Mouse (Mus musculus): ENCODE results near the gene Crk.

Crk gene

DNA sequence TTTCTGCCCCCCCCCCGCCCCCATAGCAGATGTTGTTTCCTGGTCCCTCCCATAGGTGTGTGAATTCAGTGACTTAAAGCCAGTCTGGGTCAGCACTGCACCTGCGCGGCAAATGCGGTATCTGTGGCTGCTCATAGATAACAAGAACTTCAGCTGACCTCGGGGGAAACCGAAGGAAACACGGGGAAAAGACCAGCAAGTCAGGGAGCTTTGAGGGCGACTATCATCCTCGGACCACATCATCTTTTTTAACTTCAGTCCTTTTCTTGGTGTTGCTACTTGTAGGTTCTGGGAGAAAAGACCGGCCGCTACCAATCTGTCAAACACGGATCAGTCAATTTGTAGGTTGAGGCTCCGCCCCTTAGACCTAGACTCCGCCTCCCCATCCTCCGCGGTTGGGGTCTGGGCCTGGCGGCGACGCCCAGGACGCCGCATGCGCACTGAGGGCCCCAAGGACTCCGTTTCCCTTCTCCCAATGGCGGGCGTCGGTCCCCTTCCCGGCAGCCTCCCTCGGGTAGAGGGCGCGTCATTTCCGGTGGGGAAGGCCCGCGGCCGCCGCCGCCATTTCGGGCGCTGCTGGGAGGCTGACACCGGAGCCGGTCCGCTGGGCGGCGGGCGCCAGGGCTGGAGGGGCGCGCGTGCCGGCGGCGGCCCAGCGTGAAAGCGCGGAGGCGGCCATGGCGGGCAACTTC is at the start of gene Crk:
Gene Crk, plus strand, starts transcription at position 513 of the 692 bp plus-strand sequence.
- in situ Hi-C loops (cut with MboI; ENCODE audit: low sequenced_read_pairs): no loop called here

DNA sequence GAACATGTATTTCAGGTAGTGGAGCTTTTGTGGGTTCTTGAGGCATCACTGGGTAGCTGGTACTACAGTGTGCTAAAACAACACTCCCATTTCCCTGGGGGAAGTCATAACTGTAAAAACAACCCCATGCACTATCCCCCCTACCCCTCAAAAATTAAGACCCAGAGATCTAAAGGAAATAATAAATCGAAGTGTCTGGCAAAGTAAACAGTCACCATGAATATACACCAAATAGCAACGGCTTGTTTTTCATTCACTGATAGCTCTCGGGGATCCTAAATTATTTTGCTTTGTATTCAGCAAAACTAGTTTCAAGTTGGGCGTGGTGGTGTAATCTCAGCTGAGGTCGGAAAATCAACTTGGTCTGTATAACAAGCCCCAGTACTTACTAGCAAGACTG is 49.0 kb upstream of the Crk start:
- in situ Hi-C loops (cut with MboI; ENCODE audit: low sequenced_read_pairs): no loop called here

DNA sequence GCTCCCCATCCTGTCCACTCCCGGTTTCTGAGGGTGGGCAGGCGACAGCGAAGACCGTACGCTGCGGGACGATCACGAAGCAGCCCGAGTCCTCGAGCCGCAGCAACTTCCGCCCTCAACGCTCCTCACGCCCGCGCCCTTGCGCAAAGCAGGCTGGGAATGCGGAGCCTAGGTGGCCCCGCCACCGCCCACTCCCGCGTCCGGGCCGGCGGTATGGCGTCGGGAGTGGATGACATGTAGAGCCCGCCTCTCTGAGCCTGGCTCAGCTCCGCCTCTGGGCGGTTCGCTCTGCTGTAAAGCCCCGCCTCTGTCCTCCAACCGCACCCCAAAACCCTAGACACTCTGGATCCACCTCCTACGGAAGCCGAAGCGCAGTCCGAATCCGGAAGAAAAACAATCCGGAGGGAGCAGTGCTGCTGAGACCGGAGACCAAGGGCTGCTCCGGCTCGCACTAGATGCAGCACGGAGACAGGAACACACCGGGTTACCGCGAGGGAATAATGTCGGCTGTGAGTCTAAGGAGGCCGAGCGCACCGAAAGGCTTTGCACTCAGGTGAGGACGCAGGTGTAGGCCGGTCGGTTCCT is 48.3 kb upstream of the Crk start, which contains the start of gene Inpp5k:
Gene Inpp5k, plus strand, starts transcription at position 344 of the 585 bp plus-strand sequence.
- in situ Hi-C loops (cut with MboI; ENCODE audit: low sequenced_read_pairs): no loop called here

DNA sequence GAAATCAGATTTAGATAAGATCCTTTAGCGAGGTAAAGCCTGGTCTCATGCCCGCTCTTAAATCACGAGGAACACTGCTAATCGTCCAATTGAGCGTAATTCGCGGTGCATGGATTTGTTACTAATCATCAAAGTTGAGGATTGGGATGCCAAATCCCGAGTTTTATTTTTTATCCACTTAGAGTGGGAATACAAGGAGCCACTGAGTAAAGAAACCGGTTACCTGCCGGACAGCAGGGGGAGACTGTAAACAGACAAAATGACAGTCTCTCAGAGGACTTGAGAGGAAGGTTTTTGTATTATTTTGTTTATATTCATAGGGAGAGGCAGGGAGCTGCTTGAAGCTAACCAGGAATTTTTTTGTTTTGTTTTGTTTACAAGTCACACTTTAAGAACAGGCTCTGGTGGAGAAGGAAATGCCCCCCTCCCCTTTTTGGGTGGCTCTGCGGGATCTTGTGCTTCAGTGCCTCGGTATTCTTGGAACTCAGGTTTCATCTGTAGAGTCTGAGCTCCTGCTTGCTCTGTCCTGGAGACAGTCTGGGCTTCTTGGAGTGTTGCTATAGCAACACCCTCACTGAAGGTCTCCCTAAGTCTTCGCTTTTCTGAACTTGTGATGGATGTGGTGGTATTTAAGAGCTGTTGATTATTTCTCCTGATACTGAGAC is 47.4 kb upstream of the Crk start:
- in situ Hi-C loops (cut with MboI; ENCODE audit: low sequenced_read_pairs): no loop called here

DNA sequence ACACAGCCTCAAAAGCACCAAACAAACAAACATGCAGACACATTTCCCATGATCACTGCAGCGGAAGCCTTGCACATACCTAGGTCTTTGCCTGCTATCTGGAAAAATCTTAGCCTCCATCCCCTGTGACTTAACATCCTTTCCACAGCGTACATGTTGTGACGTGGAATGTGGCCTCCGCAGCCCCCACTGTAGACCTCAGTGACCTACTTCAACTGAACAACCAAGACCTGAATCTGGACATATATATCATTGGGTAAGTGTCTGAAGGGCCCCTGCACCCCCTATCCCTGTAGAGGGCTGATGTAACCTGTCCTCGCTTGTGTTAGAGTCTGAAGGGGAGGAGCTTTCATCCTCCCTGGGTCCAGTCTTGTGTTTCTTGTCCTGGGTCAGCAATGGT is 46.1 kb upstream of the Crk start:
- in situ Hi-C loops (cut with MboI; ENCODE audit: low sequenced_read_pairs): no loop called here

DNA sequence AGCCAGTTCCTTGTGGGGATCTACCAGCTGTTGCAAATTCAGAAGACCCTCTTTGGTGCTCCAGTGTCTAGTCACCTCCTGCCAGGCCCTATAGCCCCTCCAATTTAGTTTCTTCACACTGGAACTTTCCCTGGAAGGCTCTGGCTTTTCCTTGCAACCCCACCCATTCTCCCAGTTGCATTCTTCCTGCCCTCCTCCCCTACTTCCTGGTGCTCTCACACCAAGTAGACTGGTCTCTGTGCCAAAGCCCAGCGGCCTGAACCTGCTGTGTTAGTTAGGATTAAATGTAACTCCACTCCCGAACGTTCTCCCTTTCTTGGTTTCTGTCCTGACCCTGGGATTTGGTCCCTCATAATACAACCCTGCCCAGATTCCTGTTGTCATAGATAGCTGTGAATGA is 44.3 kb upstream of the Crk start:
- in situ Hi-C loops (cut with MboI; ENCODE audit: low sequenced_read_pairs): no loop called here

DNA sequence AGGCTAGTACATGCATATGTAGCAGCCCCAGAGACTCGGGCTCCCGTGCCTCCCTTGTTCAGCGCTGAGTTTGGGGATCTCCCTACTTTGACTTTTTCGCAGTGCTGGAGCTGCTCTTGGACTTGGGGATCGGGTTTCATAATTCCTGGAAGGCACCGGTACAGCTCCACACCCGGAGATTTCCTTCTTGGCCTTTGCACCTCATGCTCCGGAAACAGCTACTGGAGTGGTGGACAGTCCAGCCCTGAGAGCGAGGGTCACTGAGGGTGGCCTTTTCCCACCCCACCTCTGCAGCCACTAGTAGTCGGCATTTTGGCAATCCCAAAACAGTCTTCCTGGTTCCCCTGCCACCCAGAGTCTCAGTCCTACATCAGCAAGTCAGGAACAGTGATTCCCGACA is 43.7 kb upstream of the Crk start:
- in situ Hi-C loops (cut with MboI; ENCODE audit: low sequenced_read_pairs): no loop called here

DNA sequence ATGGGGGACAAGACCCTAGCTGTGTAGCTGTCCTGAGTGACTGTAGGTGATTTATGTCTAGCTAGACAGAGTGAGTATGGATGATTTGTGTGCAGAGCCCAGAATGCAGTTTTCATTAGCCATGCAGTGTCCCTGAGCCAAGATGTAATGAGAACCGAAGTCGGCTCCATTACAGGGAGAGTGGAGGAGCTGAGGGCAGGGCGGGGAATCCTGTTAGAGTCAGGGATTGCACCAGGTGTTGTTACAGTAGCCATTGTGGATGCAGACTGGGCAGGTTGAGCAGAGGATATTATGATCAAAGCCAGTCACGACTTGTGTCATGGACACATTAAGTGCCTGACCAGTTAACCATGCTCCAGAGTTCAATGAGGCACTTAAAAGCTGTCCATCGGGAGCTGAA is 35.7 kb upstream of the Crk start:
- in situ Hi-C loops (cut with MboI; ENCODE audit: low sequenced_read_pairs): no loop called here

DNA sequence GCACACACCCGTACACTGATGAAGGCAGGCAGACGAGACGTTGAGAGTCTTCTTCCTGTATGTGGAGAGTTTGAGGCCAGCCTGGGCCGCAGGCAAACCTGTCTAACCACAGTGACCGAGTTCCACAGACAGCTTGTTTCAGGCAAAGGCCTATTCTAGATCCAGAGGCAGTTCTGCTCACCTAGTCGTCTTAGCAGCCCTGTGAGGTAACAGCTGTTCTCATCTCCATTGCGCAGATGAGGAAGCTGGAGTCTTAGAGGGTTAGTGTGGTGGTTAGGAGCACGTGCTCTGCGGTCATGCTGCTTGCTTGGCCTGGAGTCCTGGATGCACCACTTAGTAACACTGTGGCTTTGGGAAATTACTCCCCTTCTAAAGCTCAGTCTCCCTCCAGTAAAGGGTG is 34.4 kb upstream of the Crk start:
- in situ Hi-C loops (cut with MboI; ENCODE audit: low sequenced_read_pairs): no loop called here

DNA sequence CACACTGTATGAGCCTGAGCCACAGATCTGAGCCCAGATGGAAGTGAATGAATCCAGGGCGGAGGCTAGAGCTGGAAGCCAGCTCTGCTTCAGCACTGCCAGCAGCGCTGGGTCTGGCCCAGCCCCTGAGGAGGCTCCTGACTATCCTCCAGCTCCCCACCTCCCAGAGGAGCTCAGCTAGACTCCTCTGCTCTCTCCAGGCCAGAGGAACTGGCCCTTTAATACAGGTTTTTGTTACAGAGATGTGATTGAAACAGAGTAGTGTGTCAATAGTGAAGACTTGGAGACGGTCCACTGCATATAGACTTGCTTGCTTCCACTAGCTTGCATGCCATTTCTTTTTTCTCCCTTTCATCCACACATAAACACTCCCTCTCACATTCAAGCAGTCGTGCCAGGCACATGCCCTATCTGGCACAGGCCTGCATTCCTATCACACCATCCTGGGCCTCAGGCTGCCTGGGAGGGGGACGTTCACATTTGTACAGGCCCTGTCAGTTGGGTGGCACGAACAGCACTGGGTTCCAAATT is 31.3 kb upstream of the Crk start:
- in situ Hi-C loops (cut with MboI; ENCODE audit: low sequenced_read_pairs): no loop called here

DNA sequence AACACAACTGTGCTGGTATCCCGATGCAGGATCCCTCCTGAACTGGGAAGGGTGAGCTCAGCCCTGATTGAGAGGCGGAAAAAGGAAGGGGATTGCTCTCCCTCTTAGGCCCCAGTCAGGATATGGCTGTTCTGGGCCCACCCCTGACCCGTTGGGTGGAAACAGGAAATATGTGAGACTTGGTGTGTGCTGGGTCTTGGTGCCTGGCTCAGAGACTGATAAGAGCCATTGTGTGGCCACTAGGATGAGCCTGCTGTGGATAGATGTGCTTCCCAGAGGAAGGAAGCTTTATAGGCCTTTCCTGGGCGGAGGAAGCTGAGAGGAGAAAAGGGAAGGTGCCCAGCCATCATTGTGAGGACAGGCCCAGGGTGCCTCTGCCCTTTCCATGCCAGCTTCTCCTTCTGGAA is 29.9 kb upstream of the Crk start:
- in situ Hi-C loops (cut with MboI; ENCODE audit: low sequenced_read_pairs): no loop called here

DNA sequence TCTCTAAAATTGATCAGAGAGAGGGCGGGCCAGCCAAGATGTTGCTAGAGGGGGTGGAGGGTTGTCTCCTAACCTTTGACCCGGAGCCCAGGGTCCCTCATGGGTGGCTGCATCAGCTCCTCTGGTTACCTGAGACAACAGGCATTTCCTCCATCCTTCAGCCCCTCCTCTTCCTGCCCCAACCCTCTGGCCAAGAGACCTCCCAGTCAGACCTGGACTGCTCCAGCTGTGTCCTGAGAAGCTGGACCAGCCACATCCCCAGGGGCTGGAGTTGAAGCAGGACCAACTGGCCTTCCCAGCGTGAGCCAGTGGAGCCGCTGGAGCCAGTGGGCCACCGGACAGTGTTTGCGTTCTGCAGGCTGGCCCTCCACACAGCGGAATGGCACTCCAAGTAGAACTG is 28.7 kb upstream of the Crk start, which contains the start of gene Myo1c:
Gene Myo1c, plus strand, starts transcription at position 194 of the 400 bp plus-strand sequence.
- in situ Hi-C loops (cut with MboI; ENCODE audit: low sequenced_read_pairs): no loop called here

DNA sequence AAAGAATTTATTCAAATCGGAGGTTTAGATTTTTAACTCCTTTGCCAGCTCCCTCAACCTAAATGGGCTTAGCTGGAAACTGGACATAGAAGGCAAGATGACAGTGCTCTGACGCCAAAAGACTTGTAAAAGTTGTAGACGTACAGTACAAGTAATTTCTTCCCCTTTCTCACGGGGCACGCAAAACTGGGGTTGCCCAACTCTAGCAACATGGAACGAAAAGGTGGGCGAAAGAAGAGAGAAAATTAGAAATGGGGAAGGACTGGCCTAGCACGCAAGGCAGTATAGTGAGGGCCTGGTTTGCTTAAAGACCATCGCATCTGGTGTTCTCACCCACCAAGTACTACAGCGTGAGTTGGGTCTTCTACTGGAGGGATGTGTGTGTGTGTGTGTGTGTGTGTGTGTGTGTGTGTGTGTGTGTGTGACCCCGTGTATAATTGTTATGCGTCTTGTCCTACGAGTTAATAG is 28.1 kb upstream of the Crk start:
- in situ Hi-C loops (cut with MboI; ENCODE audit: low sequenced_read_pairs): no loop called here

DNA sequence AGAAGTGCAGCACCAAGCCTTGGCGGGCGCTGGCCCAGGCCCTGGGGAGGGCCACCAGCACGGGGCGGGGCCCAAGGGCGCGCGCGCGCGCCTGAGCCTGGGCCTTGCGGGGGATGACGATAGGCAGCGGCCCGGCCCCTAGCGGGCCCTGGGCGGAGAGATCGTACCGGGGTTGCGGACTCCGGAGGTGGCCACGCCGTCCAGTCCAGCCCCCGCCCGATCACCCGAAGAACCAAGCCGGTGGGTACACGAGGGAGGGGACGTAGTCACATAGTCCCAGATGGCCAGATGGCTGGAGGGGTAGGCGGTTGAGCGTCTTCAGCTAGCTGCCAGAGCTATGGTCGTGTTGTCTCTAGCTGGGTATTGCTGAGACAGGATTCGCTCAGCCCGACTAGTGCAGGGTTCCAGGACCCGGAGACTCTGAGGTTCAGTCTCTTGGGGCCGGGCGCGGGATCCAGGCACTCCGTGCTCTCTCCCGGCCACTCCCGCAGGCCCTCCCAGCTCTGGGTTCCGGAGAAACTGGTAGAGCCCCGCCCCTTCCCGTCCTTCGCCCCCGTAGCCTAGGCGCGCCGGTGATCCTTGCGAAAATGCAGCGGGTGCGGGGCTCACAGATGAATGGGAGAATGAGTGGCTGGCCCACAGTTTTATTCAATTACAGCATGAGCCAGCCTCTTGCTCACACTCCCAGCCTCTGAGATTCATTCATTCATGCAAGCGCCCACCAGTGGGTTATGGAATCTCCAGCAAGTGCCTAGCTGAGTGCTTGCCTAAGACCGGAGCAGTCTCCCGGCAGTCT is 27.4 kb upstream of the Crk start:
- in situ Hi-C loops (cut with MboI; ENCODE audit: low sequenced_read_pairs): no loop called here

DNA sequence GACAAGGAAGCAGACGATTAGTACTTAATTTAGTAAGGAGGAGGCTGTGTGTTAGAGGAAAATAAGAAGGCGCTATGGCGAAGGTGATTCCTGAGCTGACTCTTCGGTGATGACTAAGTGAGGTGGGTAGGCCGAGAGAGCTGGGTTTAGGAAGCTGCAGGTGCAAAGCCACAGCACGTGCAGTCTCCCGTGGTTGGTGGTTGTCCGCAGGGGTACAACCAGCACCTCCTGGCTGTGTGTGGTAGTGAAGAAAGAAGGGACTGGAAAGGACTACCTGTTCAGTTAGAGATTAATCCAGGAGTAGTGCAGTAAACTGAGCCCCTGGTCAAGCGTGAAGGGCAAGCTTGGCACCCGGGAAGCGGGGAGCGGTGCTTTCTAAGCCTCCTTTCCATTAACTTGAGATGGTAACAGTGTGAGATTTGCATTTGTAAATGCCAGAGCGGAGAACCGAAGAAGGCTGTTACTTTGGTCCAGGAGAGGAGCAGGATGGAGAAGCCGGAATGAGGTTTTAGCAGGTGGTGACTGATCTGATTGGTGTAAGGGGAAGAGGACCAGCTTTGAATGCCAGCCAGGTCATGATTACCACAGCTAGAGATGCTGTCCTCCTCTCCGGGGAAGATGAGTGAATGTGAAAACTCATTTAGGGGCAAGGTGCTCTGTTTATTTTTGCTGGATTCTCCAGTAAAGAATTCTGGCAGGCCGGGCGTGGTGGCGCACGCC is 26.7 kb upstream of the Crk start:
- in situ Hi-C loops (cut with MboI; ENCODE audit: low sequenced_read_pairs): no loop called here

DNA sequence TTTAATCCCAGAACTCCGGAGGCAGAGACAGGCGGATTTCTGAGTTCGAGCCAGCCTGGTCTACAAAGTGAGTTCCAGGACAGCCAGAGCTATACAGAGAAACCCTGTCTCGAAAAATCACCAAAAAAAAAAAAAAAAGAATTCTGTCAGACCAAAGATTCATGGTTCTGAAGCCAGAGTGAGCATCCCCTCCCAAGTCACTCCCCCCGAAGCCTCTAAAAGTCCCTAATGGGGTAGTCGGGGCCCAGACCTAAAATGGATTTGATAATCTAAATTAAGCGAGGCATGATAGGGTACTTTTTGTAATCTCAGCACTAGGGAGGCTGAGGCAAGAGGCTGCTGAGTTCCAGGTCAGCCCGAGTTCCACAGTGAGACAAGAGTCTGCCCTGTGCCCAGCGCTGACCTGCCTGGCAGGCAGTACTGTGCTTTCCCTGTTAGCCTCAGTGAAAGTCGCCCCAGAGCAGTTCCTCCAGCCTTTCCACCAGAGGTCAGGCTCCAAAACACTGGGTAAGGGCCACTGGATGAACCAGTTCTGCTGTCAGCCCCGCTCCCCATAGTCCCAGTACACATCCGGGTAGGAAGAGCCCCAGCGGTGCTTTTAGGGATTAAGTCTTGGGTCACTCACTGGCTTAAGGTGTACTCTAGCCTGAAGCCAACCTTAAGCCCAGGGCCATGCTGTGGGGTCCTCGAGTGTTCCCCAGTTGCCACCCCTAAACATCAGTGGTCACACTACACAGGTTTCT is 25.9 kb upstream of the Crk start:
- in situ Hi-C loops (cut with MboI; ENCODE audit: low sequenced_read_pairs): no loop called here

DNA sequence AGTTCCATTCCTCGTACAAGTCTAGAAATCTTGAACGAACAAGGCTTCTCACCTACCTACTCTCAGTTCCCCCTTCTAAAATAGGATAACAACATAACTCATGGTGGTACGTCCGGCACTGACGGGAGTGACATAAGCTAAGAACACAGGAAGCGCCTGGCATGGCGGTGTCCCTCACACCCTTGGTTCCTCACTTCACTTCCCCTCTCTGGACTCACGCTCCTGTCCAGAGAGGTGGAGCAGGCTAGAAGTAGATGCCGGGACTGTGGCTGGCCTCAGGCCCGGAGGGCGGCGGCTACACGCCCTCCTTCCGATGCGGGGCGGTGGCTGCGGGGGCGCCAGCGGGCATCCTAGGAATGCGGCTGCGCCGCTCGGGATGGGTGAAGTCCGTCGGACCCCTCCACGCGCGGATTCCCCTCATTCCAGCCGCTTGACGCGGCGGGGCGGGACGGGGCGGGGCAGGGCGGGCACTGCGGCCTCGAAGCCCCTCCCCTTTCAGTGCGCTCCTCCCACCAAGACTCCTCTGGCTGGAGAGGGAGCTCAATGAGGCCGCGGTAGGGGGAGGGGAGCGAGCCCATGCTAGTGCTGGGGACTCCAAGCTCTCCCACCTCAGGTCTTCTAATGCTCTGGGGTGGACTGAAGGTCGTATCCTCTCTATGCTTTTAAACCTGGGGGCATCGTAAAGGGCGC is 25.1 kb upstream of the Crk start:
- in situ Hi-C loops (cut with MboI; ENCODE audit: low sequenced_read_pairs): no loop called here

DNA sequence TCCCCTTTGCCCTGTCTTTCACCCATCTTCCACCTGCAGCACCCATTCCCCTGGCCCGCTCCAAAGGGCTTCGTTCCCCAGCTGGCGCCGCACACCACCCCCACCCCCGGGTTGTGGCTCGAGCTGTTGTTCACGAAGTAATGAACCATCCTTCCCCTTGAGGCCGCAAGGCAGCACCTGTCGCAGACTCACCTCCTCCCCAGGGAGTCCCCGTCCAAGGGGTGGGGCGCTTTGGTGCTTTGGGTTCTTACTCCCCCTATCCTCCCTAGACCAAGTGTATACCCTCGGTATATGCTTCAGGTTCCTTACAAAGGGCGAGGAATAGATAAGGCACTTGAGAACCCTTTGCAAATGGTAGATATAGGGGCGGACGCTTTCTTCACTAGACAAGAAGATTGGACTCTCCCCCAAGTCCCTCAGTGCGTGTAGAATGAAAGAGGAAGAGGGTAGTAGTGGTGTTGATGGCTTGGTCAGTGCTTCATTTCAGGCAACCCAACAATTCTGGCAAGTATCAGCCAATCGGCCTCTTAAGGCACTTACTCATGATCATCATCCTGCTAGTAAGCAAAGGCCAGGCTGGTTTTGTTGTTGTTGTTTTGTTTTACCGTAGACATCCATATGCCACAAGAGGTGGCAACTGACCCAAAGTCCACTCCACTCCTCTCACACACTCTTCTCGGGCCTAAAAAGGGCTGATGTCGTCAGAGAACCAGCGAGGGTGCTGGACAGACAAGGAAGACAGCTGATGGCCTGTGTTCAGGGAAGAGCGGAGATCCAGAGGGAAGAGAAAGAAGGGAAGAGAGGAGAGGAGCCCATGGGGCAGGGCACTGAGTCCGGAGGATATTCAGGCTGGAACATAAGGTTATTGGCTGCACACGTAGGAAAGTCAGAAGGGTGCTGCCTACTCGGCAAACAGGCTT is 24.3 kb upstream of the Crk start:
- in situ Hi-C loops (cut with MboI; ENCODE audit: low sequenced_read_pairs): no loop called here

Data from CH12F3 (cell line).